Mouse (Mus musculus): Measurements from ENCODE around the gene Trappc5.

- TF ChIP-seq CTCF (IDR thresholded peaks at IDR 0.05; ENCODE audit: insufficient read depth, low read length) (no peak), POLR2A (IDR thresholded peaks at IDR 0.05; ENCODE audit: borderline replicate concordance, extremely low read depth, low read depth, low read length) (no peak)
These were observed 8.4 kb downstream of the Trappc5 start for GRCm38 (mm10) chr8:3684530-3684929.

All from lung, adult 2 months (tissue).